Mouse (Mus musculus) lung, postnatal 14 days (tissue): ENCODE results near the gene Slc6a2.
A peak's percentile ranks its signal among the peaks of the same experiment; 100 is the strongest.

Source experiments
- DNase-seq: peaks from one replicate; pipeline ENCODE4 v3.0.0; 2021

The Slc6a2 gene

DNA sequence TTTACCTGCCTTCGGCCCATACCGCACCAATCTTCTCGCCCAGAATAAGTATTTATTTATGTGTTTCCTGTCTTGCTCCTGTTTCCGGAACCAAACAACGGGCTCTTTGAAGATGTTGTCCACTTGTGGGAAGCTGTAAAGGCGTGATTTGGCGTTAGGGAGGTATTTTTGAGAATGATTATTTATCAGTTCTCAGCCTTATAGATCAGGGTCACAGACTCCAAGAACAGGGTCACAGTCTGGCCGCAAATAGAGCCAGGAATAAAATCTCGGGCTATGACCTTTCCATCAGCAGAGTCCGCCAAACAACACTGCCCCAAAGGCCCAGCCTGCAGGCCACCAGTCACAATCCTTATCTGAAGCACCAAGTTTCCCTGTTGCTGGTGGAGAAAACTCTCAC is at the start of gene Slc6a2:
TSS of gene Slc6a2 (plus strand) at position 301 of the 400 bp plus-strand sequence.
- DNase-seq: no peak

GRCm38 (mm10) chr8:92911477-92911876 is 48.4 kb upstream of the Slc6a2 start:
- no peak for DNase-seq

GRCm38 (mm10) chr8:92913396-92913795 is 46.5 kb upstream of the Slc6a2 start:
- no peak for DNase-seq

DNA sequence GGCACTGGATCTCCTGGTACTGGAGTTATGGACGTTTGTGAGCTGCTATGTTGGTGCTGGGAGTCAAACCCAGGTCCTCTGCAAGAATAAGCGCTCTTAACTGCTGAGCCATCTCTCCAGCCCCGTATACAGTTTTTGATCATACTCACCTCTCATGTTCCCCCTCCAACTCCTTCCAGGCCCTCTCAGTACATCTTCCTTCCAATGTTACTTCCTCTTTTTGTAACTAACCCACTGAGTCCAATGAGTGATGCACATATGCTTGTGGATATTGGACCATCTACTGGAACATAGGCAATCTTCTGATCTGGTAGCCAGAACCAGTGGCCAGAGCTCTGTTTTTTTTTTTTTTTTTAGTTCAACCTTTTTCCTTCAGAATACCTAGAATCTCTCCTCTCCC is 43.8 kb upstream of the Slc6a2 start:
- no peak for DNase-seq

- no peak for DNase-seq
Observed at GRCm38 (mm10) chr8:92921768-92922167, 38.1 kb upstream of the Slc6a2 start.

GRCm38 (mm10) chr8:92928986-92929385 is 30.9 kb upstream of the Slc6a2 start:
- DNase-seq: no peak

- DNase-seq: no peak
Observed at GRCm38 (mm10) chr8:92938056-92938455, 21.8 kb upstream of the Slc6a2 start.

DNA sequence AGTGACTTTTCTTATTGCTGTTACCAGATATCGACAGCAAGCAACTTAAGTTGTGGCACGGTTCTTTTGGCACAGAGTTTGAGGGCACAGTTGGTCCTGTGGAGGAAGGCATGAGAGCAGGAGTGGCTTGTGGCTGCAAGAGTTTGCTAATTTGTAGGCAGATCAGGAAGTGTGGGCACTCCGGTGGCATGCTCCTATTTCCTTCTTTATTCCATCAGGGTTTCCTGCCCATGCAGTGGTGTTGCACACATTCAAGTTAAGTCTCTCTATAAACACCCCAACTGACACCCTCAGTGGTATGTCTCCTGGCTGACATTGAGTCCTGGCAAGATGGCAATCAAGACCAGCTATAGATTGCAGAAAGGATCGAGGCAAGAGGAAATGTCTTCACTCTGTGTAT is 10.8 kb upstream of the Slc6a2 start:
- DNase-seq: no peak

- peak; percentile 6 for DNase-seq
Observed at GRCm38 (mm10) chr8:92950639-92951371, 9.1 kb upstream of the Slc6a2 start.

GRCm38 (mm10) chr8:92954044-92954443 is 5.8 kb upstream of the Slc6a2 start:
- peak; percentile 15 for DNase-seq

DNA sequence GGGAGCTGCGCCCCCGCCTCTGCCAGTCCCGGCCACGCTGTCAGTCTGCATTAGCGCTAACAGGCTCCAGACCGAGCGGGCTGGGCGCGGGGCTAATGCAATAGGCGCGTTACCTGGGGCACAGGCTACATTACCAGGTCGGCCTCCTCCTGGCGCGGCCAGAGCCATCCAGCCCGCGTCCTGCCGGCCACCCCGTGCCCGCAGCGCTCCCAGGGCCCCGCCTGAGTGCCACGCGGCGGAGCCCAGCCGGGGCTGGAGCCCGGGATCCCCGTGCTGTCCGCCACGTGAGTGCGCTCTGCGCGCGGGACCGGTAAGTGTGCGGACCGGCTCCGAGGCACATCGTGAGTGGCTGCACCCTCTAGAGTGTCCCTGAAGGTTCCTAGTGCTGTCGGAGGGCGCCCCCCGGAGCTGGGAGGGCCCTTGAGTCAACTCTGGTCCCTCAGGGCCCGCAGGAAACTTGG is 602 bp downstream of the Slc6a2 start:
- DNase-seq: no peak

DNA sequence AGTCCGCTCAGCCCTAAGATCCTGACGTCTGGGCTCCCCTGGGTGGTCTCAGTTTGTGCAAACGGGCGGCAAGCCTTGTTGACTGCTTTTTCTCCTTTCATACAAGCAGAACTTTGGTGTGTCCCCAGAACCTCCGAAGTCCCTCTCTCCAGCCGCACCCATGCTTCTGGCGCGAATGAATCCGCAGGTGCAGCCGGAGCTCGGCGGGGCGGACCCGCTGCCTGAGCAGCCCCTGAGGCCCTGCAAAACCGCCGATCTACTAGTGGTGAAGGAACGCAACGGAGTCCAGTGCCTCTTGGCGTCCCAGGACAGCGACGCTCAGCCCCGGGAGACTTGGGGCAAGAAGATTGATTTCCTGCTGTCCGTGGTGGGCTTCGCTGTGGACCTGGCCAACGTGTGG is 1.2 kb downstream of the Slc6a2 start:
- DNase-seq: no peak

GRCm38 (mm10) chr8:92964556-92964955 is 4.7 kb downstream of the Slc6a2 start:
- no peak for DNase-seq

- DNase-seq: peak; percentile 85
Observed at GRCm38 (mm10) chr8:92972949-92973348, 13.1 kb downstream of the Slc6a2 start.

GRCm38 (mm10) chr8:92976656-92977055 is 16.8 kb downstream of the Slc6a2 start:
- no peak for DNase-seq

GRCm38 (mm10) chr8:92982491-92982890 is 22.6 kb downstream of the Slc6a2 start:
- DNase-seq: peak; percentile 34

DNA sequence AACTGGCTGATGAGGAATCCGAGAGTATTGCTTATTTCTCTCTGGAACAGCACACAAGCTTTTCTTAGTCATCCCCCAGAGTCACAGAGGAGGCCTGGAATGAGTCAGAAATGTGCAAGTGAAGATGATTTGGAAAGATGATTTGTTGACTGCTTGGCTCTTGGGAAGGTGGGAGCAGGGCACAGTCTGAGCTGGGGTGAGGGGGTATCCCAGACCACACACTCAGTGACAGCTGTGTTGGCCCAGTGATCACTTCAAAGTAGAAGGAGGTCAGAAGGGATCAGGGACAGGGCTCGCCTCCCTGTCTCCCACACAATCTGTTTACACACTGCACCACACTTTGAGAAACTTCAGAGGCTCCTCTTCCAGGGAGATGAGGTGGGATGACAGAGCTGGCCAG is 24.5 kb downstream of the Slc6a2 start:
- DNase-seq: peak; percentile 29

- DNase-seq: peak; percentile 66
Observed at GRCm38 (mm10) chr8:92996840-92997239, 37.0 kb downstream of the Slc6a2 start.

GRCm38 (mm10) chr8:92998600-92998999 is 38.7 kb downstream of the Slc6a2 start:
- peak; percentile 74 for DNase-seq

- DNase-seq: peak; percentile 58
Observed at GRCm38 (mm10) chr8:93010286-93010685, 50.4 kb downstream of the Slc6a2 start.

DNA sequence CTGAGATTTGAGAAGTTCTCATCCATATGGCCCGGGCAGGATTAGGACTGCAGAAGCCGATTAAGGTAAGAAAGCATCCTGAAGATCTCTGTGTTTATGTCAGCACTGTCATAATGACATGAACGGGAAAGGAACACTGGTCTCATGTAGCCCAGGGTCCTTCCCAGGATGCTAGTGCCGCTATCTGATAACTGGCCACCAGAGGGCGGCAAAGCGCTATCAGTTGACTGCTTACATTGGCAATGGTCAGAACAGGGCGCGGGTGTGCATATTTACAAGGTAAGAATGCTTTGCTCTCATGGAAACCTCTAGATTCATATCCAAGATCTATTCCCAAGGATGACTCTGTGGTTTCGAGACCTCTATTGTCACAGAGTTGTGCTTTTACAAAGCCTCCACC is 51.6 kb downstream of the Slc6a2 start:
- peak; percentile 90 for DNase-seq

DNA sequence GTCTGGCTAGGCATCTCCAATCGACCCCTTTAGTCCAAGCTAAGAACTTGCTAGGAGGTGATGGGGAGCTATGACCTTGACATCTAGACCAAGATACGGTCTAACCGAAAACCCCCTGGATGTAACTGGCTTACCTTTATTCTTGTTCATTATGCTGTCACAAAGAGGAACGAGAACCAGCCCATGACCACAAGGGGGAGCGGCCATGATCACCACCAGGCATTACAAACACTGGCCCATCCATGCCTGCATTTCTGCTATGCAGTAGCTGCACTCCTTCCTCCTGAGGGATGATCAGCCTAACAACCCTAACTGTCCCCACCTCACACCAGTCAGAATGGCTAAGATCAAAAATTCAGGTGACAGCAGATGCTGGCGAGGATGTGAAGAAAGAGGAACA is 52.3 kb downstream of the Slc6a2 start:
- DNase-seq: no peak

DNA sequence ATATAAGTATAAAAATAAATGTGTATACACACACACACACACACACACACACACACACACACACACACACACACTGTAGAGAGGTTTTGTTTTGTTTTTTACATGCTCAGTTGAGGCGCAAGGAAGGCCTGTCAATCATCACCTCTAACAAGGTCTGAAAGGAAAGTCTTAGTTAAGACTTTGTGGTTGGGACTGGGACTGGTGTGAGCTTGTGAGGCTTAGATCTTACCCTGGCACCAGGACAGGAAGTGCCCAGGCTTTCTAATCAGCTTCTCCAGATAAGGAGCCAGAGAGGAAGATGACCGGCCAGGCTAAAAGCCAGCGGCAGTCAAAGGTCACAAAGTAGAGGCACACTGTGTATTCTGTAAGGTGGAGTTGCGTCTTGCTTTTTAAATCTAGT is 54.4 kb downstream of the Slc6a2 start:
- no peak for DNase-seq

GRCm38 (mm10) chr8:93021738-93022137 is 61.9 kb downstream of the Slc6a2 start:
- no peak for DNase-seq

GRCm38 (mm10) chr8:93030664-93031063 is 70.8 kb downstream of the Slc6a2 start:
- DNase-seq: no peak
